Mouse (Mus musculus) layer of hippocampus, postnatal 14 days (tissue): Measurements from ENCODE around the gene Bpifb1. TPM values are rescaled to one million over a fixed set of nuclear protein-coding genes. Genes with fewer than 3 reads are reported as not detected.
"Not testable (repeated sequence)": the region's sequence is repeated elsewhere in the genome, so short reads cannot be mapped to it uniquely, and the experiment has no call there.

Experiments used
- DNase-seq, 2 experiments: peaks; one replicate each; pipeline ENCODE4 v3.0.0; 2021 to 2022; ENCODE audit warnings: low spot score in 2 of 2, mixed read lengths in 1 of 2
- long read RNA-seq, 2 experiments: library from polyadenylated mRNA; stranded (forward); transcript quantifications; one replicate each; pipeline ENCODE4 v2.0.0; 2021
- total RNA-seq, 2 experiments: library from RNA; stranded (reverse); gene quantifications; 2 replicates each; pipeline ENCODE4 v1.2.3; 2021

Gene Bpifb1
- under 1 TPM; 0.48 to 0.71 TPM for total RNA-seq
- long read RNA-seq, experiment 1, partial matches to known transcripts, result 1 of 1 reads
- long read RNA-seq, experiment 1, other reads (novel, unspliced or antisense), result 0 of 1 reads
- long read RNA-seq, experiment 2, partial matches to known transcripts, result 1 of 1 reads
- long read RNA-seq, experiment 2, other reads (novel, unspliced or antisense), result 0 of 1 reads

DNA sequence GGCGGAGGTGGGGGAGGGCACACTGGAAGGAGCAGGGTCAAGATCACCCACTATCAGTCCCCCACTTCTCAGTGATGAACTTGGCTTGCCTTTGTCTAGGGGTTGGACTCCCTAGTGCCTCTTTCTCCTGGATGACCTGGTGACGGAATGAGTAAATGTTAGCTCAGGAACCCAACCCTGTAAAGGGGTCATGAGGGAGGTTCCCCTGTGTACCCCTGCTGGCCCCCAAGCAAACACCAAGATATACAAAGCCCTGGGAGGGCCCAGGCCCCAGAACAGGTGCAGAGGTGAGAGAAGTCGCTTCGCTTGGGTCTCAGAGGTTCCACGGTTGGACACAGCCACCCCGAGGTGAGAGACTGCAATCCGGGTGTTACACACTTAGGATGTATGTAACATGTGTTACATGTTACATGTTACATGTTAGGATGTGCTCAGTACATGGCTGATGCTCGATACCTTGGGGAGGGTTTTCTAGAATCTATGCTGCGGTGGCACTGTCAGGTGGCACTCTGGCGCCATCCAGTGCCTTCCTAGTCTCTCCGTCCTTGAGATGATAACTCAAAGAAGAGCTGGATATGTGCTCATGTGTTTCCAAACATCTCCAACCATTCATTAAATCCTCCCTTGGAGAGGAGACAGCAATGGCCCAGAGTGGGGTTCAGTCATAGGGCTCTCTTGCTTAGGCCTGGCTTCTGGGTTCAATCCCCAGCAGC lies at the start of gene Bpifb1:
Bpifb1 (plus strand) TSS at position 273 of the 713 bp plus-strand sequence.
- no peak for DNase-seq

DNA sequence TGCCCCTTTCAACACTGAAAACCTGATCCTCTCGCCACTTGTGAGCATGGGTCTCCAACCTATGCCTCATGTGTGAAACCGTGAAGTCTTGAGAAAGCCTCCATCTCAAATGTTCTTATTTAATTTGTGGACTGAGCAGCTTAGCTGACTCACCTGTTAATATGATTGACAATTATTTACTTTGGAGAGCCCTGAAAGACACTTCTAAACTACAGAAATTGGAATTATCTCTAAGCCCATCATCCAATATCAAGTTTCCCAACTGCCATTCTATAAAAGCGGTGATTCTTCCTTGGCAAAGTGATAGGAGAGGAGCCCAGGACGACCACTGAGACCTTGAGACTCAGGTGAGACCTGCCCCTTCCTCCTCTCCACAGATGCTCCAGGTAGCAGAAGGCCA lies 48.0 kb upstream of the Bpifb1 start, which contains the start of gene Bpifa1:
Bpifa1 (plus strand) TSS at position 301 of the 400 bp plus-strand sequence.
- DNase-seq, result no peak

DNA sequence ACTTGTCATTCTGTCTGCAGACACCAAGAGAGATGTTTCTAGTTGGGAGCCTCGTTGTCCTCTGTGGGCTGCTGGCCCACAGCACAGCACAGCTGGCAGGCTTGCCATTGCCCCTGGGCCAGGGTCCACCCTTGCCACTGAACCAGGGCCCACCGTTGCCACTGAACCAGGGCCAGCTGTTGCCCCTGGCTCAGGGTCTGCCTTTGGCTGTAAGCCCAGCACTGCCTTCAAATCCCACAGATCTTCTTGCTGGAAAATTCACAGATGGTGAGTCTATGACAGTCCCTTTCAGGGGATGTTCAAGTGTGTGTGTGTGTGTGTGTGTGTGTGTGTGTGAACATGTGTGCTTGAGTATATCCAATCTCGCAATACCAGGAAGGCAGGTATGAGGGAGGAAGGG lies 46.9 kb upstream of the Bpifb1 start:
- DNase-seq, result peak; percentile 4 to 33

DNA sequence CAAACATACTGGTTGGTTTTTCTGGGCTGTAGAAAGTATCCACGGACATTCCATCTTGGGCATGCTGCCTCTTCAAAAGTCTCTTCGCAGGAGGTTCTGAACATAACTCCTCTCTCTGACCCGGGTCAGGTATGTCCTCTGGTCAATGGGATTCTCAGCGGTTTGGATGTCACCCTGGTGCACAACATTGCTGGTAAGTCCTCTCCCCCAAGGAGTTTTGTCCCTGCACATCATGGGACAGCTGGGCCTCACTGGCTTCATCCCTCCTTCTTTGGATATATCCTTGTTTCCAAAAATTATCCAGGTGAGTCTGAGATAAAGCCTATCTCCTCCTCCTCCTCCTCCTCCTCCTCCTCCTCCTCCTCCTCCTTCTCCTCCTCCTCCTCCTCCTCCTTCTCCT lies 43.1 kb upstream of the Bpifb1 start:
- no peak for DNase-seq

- peak in 1 of 2 experiments; percentile 36 for DNase-seq
These were observed 32.2 kb upstream of the Bpifb1 start for GRCm38 (mm10) chr2:154158433-154158832.

DNA sequence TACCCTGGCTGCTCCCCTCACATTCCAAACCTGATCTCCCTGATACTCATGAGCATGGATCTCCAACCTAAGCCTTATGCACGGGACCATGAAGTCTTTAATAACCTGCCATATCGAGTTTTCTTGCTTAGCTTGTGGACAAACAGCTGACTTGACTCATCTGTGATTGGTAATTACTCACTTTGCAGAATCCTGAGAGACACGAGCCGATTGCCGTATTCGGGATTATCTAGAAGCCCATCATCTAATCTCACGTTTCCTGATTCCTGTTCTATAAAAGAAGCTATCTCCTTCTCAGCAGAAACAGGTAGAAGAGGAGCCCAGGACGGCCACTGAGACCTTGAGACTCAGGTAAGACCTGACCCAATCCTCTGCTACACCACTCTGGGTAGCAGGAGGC lies 28.3 kb upstream of the Bpifb1 start, which contains the start of gene Bpifa5:
Bpifa5 (plus strand) TSS at position 301 of the 400 bp plus-strand sequence.
- DNase-seq, result no peak

- no peak for DNase-seq
These were observed 27.3 kb upstream of the Bpifb1 start for GRCm38 (mm10) chr2:154163306-154163705.

DNA sequence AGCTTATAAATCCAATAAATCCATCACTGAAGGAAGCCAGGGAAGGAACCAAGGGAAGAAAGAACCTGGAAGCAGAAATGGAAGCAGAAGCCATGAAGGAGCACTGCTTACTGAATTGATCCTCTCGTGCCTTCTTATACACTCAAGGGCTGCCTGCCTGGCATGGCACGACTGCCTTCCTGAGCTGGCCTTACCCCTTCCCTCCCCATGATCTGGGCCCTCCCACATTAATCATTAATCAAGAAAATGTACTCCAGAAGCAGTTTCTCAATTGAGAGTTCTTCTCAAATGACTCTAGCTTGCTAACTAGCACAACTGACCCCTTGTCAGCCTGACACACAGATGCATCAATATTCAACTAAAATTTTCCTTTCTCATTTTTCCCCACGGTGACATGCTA lies 21.4 kb upstream of the Bpifb1 start:
- DNase-seq, result no peak

DNA sequence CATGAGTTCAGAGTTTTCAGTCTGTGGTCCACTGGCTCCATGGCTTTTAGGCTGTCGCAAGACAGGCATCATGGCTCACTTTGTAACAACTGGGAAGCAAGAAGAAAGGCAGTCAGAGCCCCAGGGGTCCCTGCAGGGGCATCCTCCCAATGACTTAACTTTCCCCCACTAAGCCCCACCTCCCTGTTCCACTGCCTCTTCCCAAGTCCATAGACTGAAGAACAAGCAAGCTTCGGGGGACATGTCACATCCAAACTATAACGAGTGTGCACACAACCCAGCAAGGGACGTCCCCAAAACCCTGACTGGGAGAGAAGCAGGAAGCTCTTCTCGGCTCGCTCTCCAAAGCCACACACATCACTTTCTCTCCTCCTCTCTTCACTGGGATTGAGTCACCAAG lies 19.0 kb upstream of the Bpifb1 start:
- no peak for DNase-seq

- peak in 1 of 2 experiments; percentile 37 for DNase-seq
These were observed 17.3 kb upstream of the Bpifb1 start for GRCm38 (mm10) chr2:154173313-154173712.

GRCm38 (mm10) chr2:154181900-154182299 lies 8.7 kb upstream of the Bpifb1 start:
- DNase-seq, result not testable (repeated sequence)

- not testable (repeated sequence) for DNase-seq
These were observed 7.6 kb upstream of the Bpifb1 start for GRCm38 (mm10) chr2:154183061-154183460.

- no peak for DNase-seq
These were observed 5.3 kb upstream of the Bpifb1 start for GRCm38 (mm10) chr2:154185319-154185718.

- DNase-seq, result no peak
These were observed 4.9 kb upstream of the Bpifb1 start for GRCm38 (mm10) chr2:154185748-154186147.

DNA sequence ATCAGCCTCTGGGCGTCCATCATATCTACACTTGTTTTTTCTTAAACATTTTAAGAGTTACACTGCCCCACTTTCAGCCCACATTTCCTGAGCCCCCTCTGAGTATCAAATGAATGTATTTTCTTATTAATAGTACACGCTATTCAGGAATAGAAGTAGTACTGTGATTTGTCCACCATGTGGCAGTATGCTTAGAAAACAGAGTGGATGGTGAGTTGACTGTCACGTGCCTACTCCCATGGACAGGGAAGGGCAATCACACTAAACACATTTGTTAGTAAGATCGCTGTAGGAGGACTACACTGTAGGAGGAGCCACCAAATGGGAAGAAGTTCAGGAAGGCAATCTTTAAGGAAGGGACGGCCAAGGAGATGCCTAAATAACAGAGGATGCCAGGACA lies 3.1 kb upstream of the Bpifb1 start:
- DNase-seq, result no peak

DNA sequence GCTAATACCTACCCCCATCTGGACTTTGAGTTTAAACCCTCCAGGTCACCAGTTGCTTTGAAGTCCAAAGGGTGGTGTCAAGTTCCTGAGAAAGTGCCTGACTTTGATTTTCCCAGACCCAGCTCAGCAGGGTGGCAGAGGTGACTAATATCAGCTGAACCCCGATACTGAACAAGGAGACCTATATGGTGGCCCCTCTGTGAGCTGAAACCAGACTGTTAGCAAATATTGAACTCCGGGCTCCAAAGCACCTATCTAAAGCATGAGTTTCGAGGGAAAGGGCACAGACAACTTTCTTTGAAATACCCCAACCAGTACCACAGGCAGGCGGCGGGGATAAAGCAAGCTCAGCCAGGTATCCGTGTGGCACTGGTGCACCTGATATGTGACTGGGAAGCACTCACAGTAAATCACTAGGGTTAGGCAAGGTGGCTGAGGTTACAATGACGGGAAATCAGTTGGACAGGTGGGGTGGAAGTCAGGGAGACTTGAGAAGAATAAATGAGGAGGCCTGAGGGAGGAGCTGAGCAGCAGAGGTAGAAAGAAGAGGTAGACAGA lies 662 bp upstream of the Bpifb1 start:
- DNase-seq, result no peak

GRCm38 (mm10) chr2:154192141-154192540 lies 1.5 kb downstream of the Bpifb1 start:
- no peak for DNase-seq

GRCm38 (mm10) chr2:154193071-154193470 lies 2.5 kb downstream of the Bpifb1 start:
- no peak for DNase-seq

DNA sequence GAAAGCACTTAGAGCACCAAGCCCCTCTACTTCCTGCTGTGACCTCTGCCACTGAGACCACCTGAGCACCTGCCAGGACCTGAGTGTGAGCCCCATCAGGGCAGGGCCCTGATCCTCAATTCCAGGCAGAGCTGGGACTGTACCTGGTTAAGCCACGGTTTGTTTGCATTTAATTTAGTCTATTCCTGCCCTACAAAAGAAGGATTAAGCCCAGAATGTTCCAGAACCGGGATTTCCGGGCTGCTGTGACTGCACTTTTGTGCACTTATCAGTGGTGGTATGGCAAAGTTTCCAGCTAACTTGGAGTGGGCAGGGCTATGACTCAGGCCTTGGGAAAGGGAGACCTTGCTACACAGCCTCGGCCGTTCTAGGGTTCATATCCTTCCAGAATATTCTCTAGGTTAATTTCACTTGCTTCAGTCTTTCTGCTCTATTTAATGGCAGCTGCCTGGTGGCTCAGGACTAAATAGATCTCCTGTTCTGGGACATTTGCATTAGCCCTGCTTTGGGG lies 3.4 kb downstream of the Bpifb1 start:
- DNase-seq, result no peak

- DNase-seq, result no peak
These were observed 6.4 kb downstream of the Bpifb1 start for GRCm38 (mm10) chr2:154197036-154197435.

GRCm38 (mm10) chr2:154204630-154205029 lies 14.0 kb downstream of the Bpifb1 start:
- DNase-seq, result no peak

DNA sequence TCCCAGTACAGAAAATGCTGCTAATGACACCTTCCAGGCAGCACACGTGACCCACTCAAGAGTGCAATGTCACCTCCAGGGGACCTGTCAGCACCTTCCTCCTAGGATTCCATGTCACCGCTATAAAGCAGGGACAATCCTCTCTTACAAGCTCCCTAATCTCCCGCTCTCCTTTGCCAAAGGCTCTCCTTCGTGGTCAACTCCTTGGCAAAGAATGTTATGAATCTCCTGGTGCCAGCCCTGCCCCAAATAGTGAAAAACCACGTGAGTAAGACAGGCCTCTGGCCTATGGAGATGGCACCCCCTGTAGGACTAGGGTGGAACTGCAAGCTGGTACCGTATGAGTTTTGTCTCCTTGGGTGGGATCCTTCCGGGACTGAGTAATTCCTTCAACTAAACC lies 16.3 kb downstream of the Bpifb1 start:
- no peak for DNase-seq
